Mouse (Mus musculus) myocyte (in vitro differentiated cells): Measurements from ENCODE around the gene Cfdp1. TPM values are rescaled to one million over a fixed set of nuclear protein-coding genes. Genes with fewer than 3 reads are reported as not detected.

Source experiments
- H3K27me3 ChIP-seq: one replicate; pipeline ENCODE4 v1.6.1; 2011; ENCODE audit not compliant: control insufficient read depth, insufficient read depth, insufficient read length
- H3K36me3 ChIP-seq: one replicate; pipeline ENCODE4 v1.6.1; 2011; ENCODE audit not compliant: control insufficient read depth, insufficient read depth
- H3K4me2 ChIP-seq: one replicate; pipeline ENCODE4 v1.6.1; 2011; ENCODE audit warnings: low read depth, control low read depth
- H3K4me3 ChIP-seq: one replicate; pipeline ENCODE4 v1.5.1; 2011; ENCODE audit warnings: mild to moderate bottlenecking, control low read depth, moderate library complexity
- H3K79me2 ChIP-seq: one replicate; pipeline ENCODE4 v1.6.1; 2011; ENCODE audit not compliant: control insufficient read depth, insufficient read depth
- H3ac ChIP-seq: one replicate; pipeline ENCODE4 v1.6.1; 2011; ENCODE audit not compliant: control insufficient read depth, insufficient read length
- CEBPB ChIP-seq: IDR thresholded peaks from 2 replicates; pipeline ENCODE4 v1.6.1; 2011; ENCODE audit warnings: mild to moderate bottlenecking, moderate library complexity; ENCODE audit not compliant: poor library complexity, insufficient read depth, severe bottlenecking
- E2F4 ChIP-seq: IDR thresholded peaks from one replicate; pipeline ENCODE4 v1.6.1; 2011; ENCODE audit warnings: mild to moderate bottlenecking, control low read depth, moderate library complexity; ENCODE audit not compliant: insufficient read depth
- MAX ChIP-seq: IDR thresholded peaks from one replicate; pipeline ENCODE4 v1.6.1; 2011; ENCODE audit warnings: low read depth, mild to moderate bottlenecking, control low read depth
- MYOD1 ChIP-seq, 3 experiments: IDR thresholded peaks; one replicate each; pipeline ENCODE4 v1.6.1; 2011; ENCODE audit warnings: control low read depth in 2 of 3, low read depth in 2 of 3, mild to moderate bottlenecking in 2 of 3, moderate library complexity in 1 of 3; ENCODE audit not compliant: insufficient read length in 2 of 3, control insufficient read depth in 1 of 3
- MYOG ChIP-seq, 3 experiments: IDR thresholded peaks; one replicate each; pipeline ENCODE4 v1.6.1; 2011; ENCODE audit warnings: control low read depth in 2 of 3, low read depth in 2 of 3, mild to moderate bottlenecking in 2 of 3; ENCODE audit not compliant: insufficient read length in 2 of 3, control insufficient read depth in 1 of 3, insufficient read depth in 1 of 3
- POLR2A ChIP-seq: IDR thresholded peaks from one replicate; pipeline ENCODE4 v1.6.1; 2011; ENCODE audit warnings: low read depth, mild to moderate bottlenecking, control low read depth, moderate library complexity; ENCODE audit not compliant: insufficient read length
- POLR2AphosphoS2 ChIP-seq: IDR thresholded peaks from one replicate; pipeline ENCODE4 v1.6.1; 2011; ENCODE audit warnings: low read depth, control low read depth; ENCODE audit not compliant: insufficient read length
- REST ChIP-seq: IDR thresholded peaks from one replicate; pipeline ENCODE4 v1.6.1; 2011; ENCODE audit warnings: mild to moderate bottlenecking, control low read depth, moderate library complexity; ENCODE audit not compliant: insufficient read depth, insufficient read length
- SRF ChIP-seq: IDR thresholded peaks from one replicate; pipeline ENCODE4 v1.6.1; 2011; ENCODE audit warnings: low read depth; ENCODE audit not compliant: control insufficient read depth, insufficient read length
- TCF12 ChIP-seq: IDR thresholded peaks from one replicate; pipeline ENCODE4 v1.6.1; 2011; ENCODE audit warnings: mild to moderate bottlenecking, control low read depth; ENCODE audit not compliant: poor library complexity, insufficient read depth, severe bottlenecking
- TCF3 ChIP-seq: IDR thresholded peaks from one replicate; pipeline ENCODE4 v1.6.1; 2011; ENCODE audit warnings: low read depth, control low read depth; ENCODE audit not compliant: insufficient read length
- USF1 ChIP-seq: IDR thresholded peaks from one replicate; pipeline ENCODE4 v1.6.1; 2011; ENCODE audit warnings: low read depth, mild to moderate bottlenecking, control low read depth, moderate library complexity
- polyA plus RNA-seq: library from polyadenylated mRNA; unstranded; fragments of >200 nt; fragmentation: generic; extraction: Trizol; gene quantifications from one replicate; pipeline ENCODE4 v1.2.1, GENCODE M21; 2012; ENCODE audit warnings: missing spikeins

The Cfdp1 gene
- polyA plus RNA-seq, 1 experiment: 44.9 TPM

GRCm38 (mm10) chr8:111796528-111796927 is 57.6 kb downstream of the Cfdp1 start:
- no peak overlapping the region for H3ac ChIP-seq
- H3K79me2 ChIP-seq: no peaks in the 10 kb centered on the region
- TF ChIP-seq CEBPB (no peak), TCF12 (no peak)
- peaks cover 5% of the 10 kb centered on the region for H3K36me3 ChIP-seq
- H3K4me2 ChIP-seq: no peak overlapping the region
- H3K27me3 ChIP-seq: no peaks in the 10 kb centered on the region
- no peak overlapping the region for H3K4me3 ChIP-seq

GRCm38 (mm10) chr8:111793324-111793917 is 60.7 kb downstream of the Cfdp1 start:
- H3ac ChIP-seq: no peak overlapping the region
- no peak overlapping the region for H3K4me2 ChIP-seq
- peaks cover 5% of the 10 kb centered on the region for H3K36me3 ChIP-seq
- H3K4me3 ChIP-seq: no peak overlapping the region
- H3K79me2 ChIP-seq: no peaks in the 10 kb centered on the region
- TF ChIP-seq CEBPB (no peak), POLR2A (no peak), REST (no peak), TCF3 (no peak), E2F4 (no peak), MAX (no peak), TCF12 (no peak), USF1 (no peak), MYOG (IDR thresholded peaks at IDR 0.05; ENCODE audit: control insufficient read depth in 1 of 3, insufficient read depth in 1 of 3, insufficient read length in 2 of 3, low read depth in 2 of 3) (no peak)
- no peaks in the 10 kb centered on the region for H3K27me3 ChIP-seq

- Histone ChIP-seq H3K27me3 (no peaks in the 10 kb centered on the region), H3ac (no peak overlapping the region), H3K36me3 (no peaks in the 10 kb centered on the region), H3K4me3 (no peak overlapping the region), H3K4me2 (no peak overlapping the region), H3K79me2 (no peaks in the 10 kb centered on the region)
- TF ChIP-seq TCF12: no peak
- TF ChIP-seq POLR2AphosphoS2: no peak
- TF ChIP-seq POLR2A: no peak
- no peak for TF ChIP-seq MAX
- no peak for TF ChIP-seq E2F4
- no peak for TF ChIP-seq MYOD1 (IDR thresholded peaks at IDR 0.05; ENCODE audit: control insufficient read depth in 1 of 3, insufficient read length in 2 of 3, low read depth in 2 of 3)
- TF ChIP-seq REST: no peak
- no peak for TF ChIP-seq SRF
- no peak for TF ChIP-seq MYOG (IDR thresholded peaks at IDR 0.05; ENCODE audit: control insufficient read depth in 1 of 3, insufficient read depth in 1 of 3, insufficient read length in 2 of 3, low read depth in 2 of 3)
- no peak for TF ChIP-seq CEBPB
- no peak for TF ChIP-seq TCF3
- TF ChIP-seq USF1: no peak
Measured at GRCm38 (mm10) chr8:111789639-111790038, 64.5 kb downstream of the Cfdp1 start.

- Histone ChIP-seq H3K36me3 (no peaks in the 10 kb centered on the region), H3K27me3 (no peaks in the 10 kb centered on the region), H3K4me2 (no peak overlapping the region), H3K4me3 (no peak overlapping the region), H3K79me2 (no peaks in the 10 kb centered on the region), H3ac (no peak overlapping the region)
- TF ChIP-seq REST (no peak), POLR2AphosphoS2 (no peak), CEBPB (no peak), E2F4 (no peak), POLR2A (no peak), SRF (no peak), TCF12 (no peak), MYOD1 (IDR thresholded peaks at IDR 0.05; ENCODE audit: control insufficient read depth in 1 of 3, insufficient read length in 2 of 3, low read depth in 2 of 3) (no peak), TCF3 (no peak), USF1 (no peak), MAX (no peak), MYOG (IDR thresholded peaks at IDR 0.05; ENCODE audit: control insufficient read depth in 1 of 3, insufficient read depth in 1 of 3, insufficient read length in 2 of 3, low read depth in 2 of 3) (no peak)
Measured at GRCm38 (mm10) chr8:111789200-111789599, 64.9 kb downstream of the Cfdp1 start.

- Histone ChIP-seq H3K4me2 (no peak overlapping the region), H3ac (no peak overlapping the region), H3K27me3 (no peaks in the 10 kb centered on the region), H3K4me3 (no peak overlapping the region), H3K79me2 (no peaks in the 10 kb centered on the region), H3K36me3 (no peaks in the 10 kb centered on the region)
- TF ChIP-seq POLR2AphosphoS2: no peak
- TF ChIP-seq MAX: no peak
- no peak for TF ChIP-seq TCF3
- TF ChIP-seq MYOG (IDR thresholded peaks at IDR 0.05; ENCODE audit: control insufficient read depth in 1 of 3, insufficient read depth in 1 of 3, insufficient read length in 2 of 3, low read depth in 2 of 3): no peak
- TF ChIP-seq CEBPB: no peak
- no peak for TF ChIP-seq E2F4
- no peak for TF ChIP-seq USF1
- no peak for TF ChIP-seq SRF
- no peak for TF ChIP-seq MYOD1 (IDR thresholded peaks at IDR 0.05; ENCODE audit: control insufficient read depth in 1 of 3, insufficient read length in 2 of 3, low read depth in 2 of 3)
- no peak for TF ChIP-seq REST
- TF ChIP-seq TCF12: no peak
- TF ChIP-seq POLR2A: no peak
Measured at GRCm38 (mm10) chr8:111788497-111788896, 65.6 kb downstream of the Cfdp1 start.
